ENCODE assay signal across 8 mouse cellular contexts in genomic region chr2:179916877-179917673, GRCm38 (mm10). TPM values are rescaled to one million over a fixed set of nuclear protein-coding genes. Genes with fewer than 3 reads are reported as not detected.
A peak's percentile ranks its signal among the peaks of the same experiment; 100 is the strongest.
DNase-seq lines count a peak whose midpoint lies in the region; ATAC-seq and TF ChIP-seq lines count a peak whose summit lies in the region.

No protein-coding gene starts in this region.

- H3K27ac ChIP-seq in embryonic facial prominence, embryonic 12.5 days = no peak overlapping the region
- H3K27ac ChIP-seq in heart, embryonic 12.5 days (ENCODE audit: poor library complexity, severe bottlenecking) = no peak overlapping the region
- H3K27ac ChIP-seq in kidney, embryonic 15.5 days = no peak overlapping the region
- H3K27ac ChIP-seq in liver, adult 2 months (replicated peaks; ENCODE audit: insufficient read depth, low read depth, low read length) = no peak overlapping the region

- TF ChIP-seq CTCF in liver, adult 2 months (IDR thresholded peaks at IDR 0.05; ENCODE audit: low read depth, low read length) = peak; percentile 93

- DNase-seq in A20 (ENCODE audit: low read depth, low spot score) = peak; percentile 79
- DNase-seq in adrenal gland, postnatal 25 days = peak; percentile 69
- peak; percentile 54 for DNase-seq in liver, adult 2 months (ENCODE audit: extremely low read depth, low read depth, low spot score)
- DNase-seq in natural killer cell, adult 2 months (ENCODE audit: low spot score in 2 of 2) = peak; percentile 55 to 71
- peak; percentile 82 for DNase-seq in splenic B cell, adult 2 months (ENCODE audit: low read depth, low spot score)

- H3K79me2 ChIP-seq in liver, adult 2 months (ENCODE audit: control insufficient read depth, insufficient read depth, low read length) = no peaks in the 10 kb centered on the region

- H3K36me3 ChIP-seq in embryonic facial prominence, embryonic 12.5 days = peaks cover 62% of the 10 kb centered on the region
- peaks cover 69% of the 10 kb centered on the region for H3K36me3 ChIP-seq in heart, embryonic 12.5 days
- H3K36me3 ChIP-seq in kidney, embryonic 15.5 days = peaks cover 87% of the 10 kb centered on the region
- H3K36me3 ChIP-seq in liver, adult 2 months (ENCODE audit: control insufficient read depth, insufficient read depth, low read length) = peaks cover 30% of the 10 kb centered on the region
- H3K36me3 ChIP-seq in splenic B cell, adult 2 months (ENCODE audit: control insufficient read depth, insufficient read depth, low read length, poor library complexity, severe bottlenecking) = peaks cover 2% of the 10 kb centered on the region; the same call in 1 of the 2 replicates

- H3K4me3 ChIP-seq in embryonic facial prominence, embryonic 12.5 days = no peak overlapping the region
- no peak overlapping the region for H3K4me3 ChIP-seq in heart, embryonic 12.5 days
- H3K4me3 ChIP-seq in kidney, embryonic 15.5 days (replicated peaks) = no peak overlapping the region
- no peak overlapping the region for H3K4me3 ChIP-seq in liver, adult 2 months (ENCODE audit: insufficient read depth, low read depth, low read length)

- no peak for TF ChIP-seq POLR2A in liver, adult 2 months (IDR thresholded peaks at IDR 0.05; ENCODE audit: extremely low read depth, insufficient read depth, low read length)

- ATAC-seq in embryonic facial prominence, embryonic 12.5 days (ENCODE audit: insufficient number of reproducible peaks, insufficient read depth, low FRiP score, low TSS enrichment) = peak; percentile 60; the same call in 1 of the 2 replicates
- 0 out of 2 replicates have a peak, but pooled peaks have one; percentile 47 for ATAC-seq in heart, embryonic 12.5 days (ENCODE audit: insufficient number of reproducible peaks, low FRiP score)
- ATAC-seq in kidney, embryonic 15.5 days (replicated peaks; ENCODE audit: low FRiP score) = peak; percentile 52

- 0 out of 2 replicates have a peak, but pooled peaks cover 2% of the 10 kb centered on the region for H3K4me1 ChIP-seq in embryonic facial prominence, embryonic 12.5 days
- no peaks in the 10 kb centered on the region for H3K4me1 ChIP-seq in heart, embryonic 12.5 days (replicated peaks)
- H3K4me1 ChIP-seq in kidney, embryonic 15.5 days = peaks cover 13% of the 10 kb centered on the region
- H3K4me1 ChIP-seq in liver, adult 2 months (ENCODE audit: control insufficient read depth, insufficient read depth, low read length) = no peaks in the 10 kb centered on the region

- no peak overlapping the region for H3K4me2 ChIP-seq in embryonic facial prominence, embryonic 12.5 days (replicated peaks)
- no peak overlapping the region for H3K4me2 ChIP-seq in heart, embryonic 12.5 days
- H3K4me2 ChIP-seq in kidney, embryonic 15.5 days = no peak overlapping the region

- H3K27me3 ChIP-seq in embryonic facial prominence, embryonic 12.5 days = no peaks in the 10 kb centered on the region
- no peaks in the 10 kb centered on the region for H3K27me3 ChIP-seq in heart, embryonic 12.5 days (replicated peaks)
- no peaks in the 10 kb centered on the region for H3K27me3 ChIP-seq in kidney, embryonic 15.5 days
- no peaks in the 10 kb centered on the region for H3K27me3 ChIP-seq in liver, adult 2 months (ENCODE audit: control insufficient read depth, insufficient read depth, low read length)
- H3K27me3 ChIP-seq in splenic B cell, adult 2 months (ENCODE audit: control insufficient read depth, insufficient read depth, low read length, poor library complexity, severe bottlenecking) = no peaks in the 10 kb centered on the region

- WGBS in embryonic facial prominence, embryonic 12.5 days = 31% methylated on average over 4 of the region's 5 CpGs
- WGBS in heart, embryonic 12.5 days = 39% methylated on average over 5 of the region's 5 CpGs
- WGBS in kidney, embryonic 15.5 days = 20% methylated on average over 5 of the region's 5 CpGs
- WGBS in liver, adult 2 months = 46% methylated on average over 5 of the region's 5 CpGs

- H3K9ac ChIP-seq in embryonic facial prominence, embryonic 12.5 days = no peak overlapping the region
- no peak overlapping the region for H3K9ac ChIP-seq in heart, embryonic 12.5 days
- no peak overlapping the region for H3K9ac ChIP-seq in kidney, embryonic 15.5 days
- no peak overlapping the region for H3K9ac ChIP-seq in liver, adult 2 months (ENCODE audit: low read depth, low read length)

- H3K9me3 ChIP-seq in embryonic facial prominence, embryonic 12.5 days = no peaks in the 10 kb centered on the region
- H3K9me3 ChIP-seq in heart, embryonic 12.5 days (replicated peaks) = no peaks in the 10 kb centered on the region
- no peaks in the 10 kb centered on the region for H3K9me3 ChIP-seq in kidney, embryonic 15.5 days (replicated peaks)

RNA-seq across cellular contexts. Expression of gene Taf4, which starts 59.4 kb away (rescaled TPM):
- total RNA-seq in adrenal gland, postnatal 25 days (2021) = 18.8 and 25.3 TPM in 2 replicates
- polyA plus RNA-seq in embryonic facial prominence, embryonic 12.5 days (2016; fragmentation: Nextera tagmentation; extraction: Ambion mirVana) = 3.8 TPM in 2 replicates
- polyA plus RNA-seq in heart, embryonic 12.5 days (2016; fragmentation: Nextera tagmentation; extraction: Ambion mirVana) = 2.4 and 2.7 TPM in 2 replicates
- 3.5 and 3.9 TPM in 2 replicates for polyA plus RNA-seq in kidney, embryonic 15.5 days (2015; fragmentation: Nextera tagmentation; extraction: Ambion mirVana)
- 4.0 and 4.2 TPM in 2 replicates for total RNA-seq in liver, adult 2 months (2014; rRNA removed)
- 3.9 and 4.3 TPM in 2 replicates for polyA plus RNA-seq in liver, adult 2 months (2012; rRNA removed)
